Mouse (Mus musculus): ENCODE measurements around the gene Capsl. TPM values are rescaled to one million over a fixed set of nuclear protein-coding genes. Genes with fewer than 3 reads are reported as not detected.

Capsl gene
- total RNA-seq, 2 experiments from 2014 or later = not detected

DNA sequence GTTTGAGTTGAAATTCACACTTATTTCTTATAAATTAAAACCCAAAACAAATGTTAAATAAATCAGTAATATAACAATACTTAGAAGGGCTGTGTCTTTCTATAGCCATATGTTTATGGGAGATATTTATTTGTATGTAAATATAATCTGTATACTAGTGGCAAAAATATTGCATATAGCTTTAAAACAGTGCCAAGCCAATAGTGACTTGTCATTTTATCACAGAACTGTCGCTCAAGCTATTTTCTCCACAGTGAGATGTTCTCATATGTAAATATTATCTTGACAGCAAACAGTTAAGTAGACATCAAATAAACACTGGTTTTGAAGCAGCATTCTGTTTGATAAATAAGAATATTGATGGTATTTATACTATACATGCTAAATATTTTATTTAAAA lies 37.4 kb downstream of the Capsl start:
- Histone ChIP-seq H3K27ac (no peak overlapping the region), H3K4me3 (no peak overlapping the region)
- no peak for DNase-seq
- no peak for TF ChIP-seq CTCF (IDR thresholded peaks at IDR 0.05)
- intact Hi-C loops (cut with DNase I) = no loop called here

DNA sequence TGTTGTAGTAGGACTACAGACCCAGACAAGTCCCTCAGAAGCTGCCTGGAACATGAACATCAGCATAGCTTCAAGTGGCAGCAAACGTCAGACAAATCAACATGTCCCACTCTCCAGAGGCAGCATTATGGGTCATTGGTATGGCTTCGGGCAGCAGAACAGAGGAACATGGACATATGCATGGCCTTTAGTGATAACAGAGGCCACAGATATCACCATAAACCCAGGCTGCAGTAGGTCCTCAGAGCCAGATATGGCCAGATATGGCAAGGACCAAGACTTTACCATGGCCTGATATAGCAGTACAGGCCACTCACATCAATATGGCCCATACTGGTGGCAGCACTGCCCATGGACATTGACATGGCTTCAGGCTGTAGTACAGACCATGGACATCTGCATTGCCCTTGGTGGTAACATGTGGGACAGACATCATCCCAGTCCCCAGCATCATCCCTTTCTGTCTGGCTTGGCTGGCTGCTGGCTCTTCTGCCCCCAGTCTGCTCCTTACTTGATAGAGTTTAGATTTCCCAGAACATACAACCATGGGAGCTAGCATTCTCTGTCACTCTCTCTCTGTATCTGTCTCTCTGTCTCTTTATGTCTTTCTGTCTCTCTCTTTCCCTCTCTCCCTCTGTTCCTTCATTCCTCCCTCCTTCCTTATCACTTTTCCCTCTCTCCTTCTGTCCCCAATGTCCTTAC lies 53.7 kb downstream of the Capsl start:
- TF ChIP-seq CTCF (IDR thresholded peaks at IDR 0.05) = no peak
- Histone ChIP-seq H3K4me3 (no peak overlapping the region), H3K27ac (no peak overlapping the region)
- no peak for DNase-seq
- intact Hi-C loops (cut with DNase I) = no loop called here

DNA sequence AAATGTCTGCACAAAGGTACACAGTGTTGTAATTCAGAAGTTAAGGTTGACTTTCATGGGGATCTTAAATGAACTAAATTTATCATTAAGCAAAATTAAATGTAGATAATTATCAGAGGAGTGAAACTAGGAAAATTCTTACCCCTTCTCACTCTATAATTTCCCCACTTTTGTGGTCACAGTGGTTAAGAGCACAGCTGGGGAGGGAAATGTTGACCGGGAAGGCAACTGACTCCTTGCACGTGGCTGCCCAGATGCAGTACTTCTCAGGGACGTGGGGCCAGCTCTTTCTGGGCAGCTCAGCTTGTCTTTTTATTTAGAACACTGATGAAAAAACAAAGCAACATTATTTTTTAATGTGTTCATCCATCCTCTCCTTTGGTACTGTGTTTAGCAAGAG lies 56.2 kb downstream of the Capsl start:
- DNase-seq = no peak
- intact Hi-C loops (cut with DNase I) = no loop called here
- no peak for TF ChIP-seq CTCF (IDR thresholded peaks at IDR 0.05)
- no peak overlapping the region for H3K27ac ChIP-seq
- no peak overlapping the region for H3K4me3 ChIP-seq

Other genes starting within 250 kb of the Capsl start
- not detected for gene Ugt3a1, start 159.1 kb upstream of the Capsl start, total RNA-seq (2021)
- not detected for gene Ugt3a2, start 100.5 kb upstream of the Capsl start, total RNA-seq (2021)
- gene Il7r, start 94.1 kb downstream of the Capsl start, total RNA-seq (2021) = under 1 TPM in 1 of 2 experiments, not detected in 1; 0.56 TPM

Data from gastrocnemius, adult 2 months (tissue).